Mouse (Mus musculus) myocyte (in vitro differentiated cells): ENCODE measurements around the gene Zfp428.

Source experiments
- CEBPB ChIP-seq: IDR thresholded peaks from 2 replicates; pipeline ENCODE4 v1.6.1; 2011; ENCODE audit warnings: mild to moderate bottlenecking, moderate library complexity; ENCODE audit not compliant: poor library complexity, insufficient read depth, severe bottlenecking
- E2F4 ChIP-seq: IDR thresholded peaks from one replicate; pipeline ENCODE4 v1.6.1; 2011; ENCODE audit warnings: mild to moderate bottlenecking, control low read depth, moderate library complexity; ENCODE audit not compliant: insufficient read depth
- MAX ChIP-seq: IDR thresholded peaks from one replicate; pipeline ENCODE4 v1.6.1; 2011; ENCODE audit warnings: low read depth, mild to moderate bottlenecking, control low read depth
- MYOD1 ChIP-seq, 3 experiments: IDR thresholded peaks; one replicate each; pipeline ENCODE4 v1.6.1; 2011; ENCODE audit warnings: control low read depth in 2 of 3, low read depth in 2 of 3, mild to moderate bottlenecking in 2 of 3, moderate library complexity in 1 of 3; ENCODE audit not compliant: insufficient read length in 2 of 3, control insufficient read depth in 1 of 3
- MYOG ChIP-seq, 3 experiments: IDR thresholded peaks; one replicate each; pipeline ENCODE4 v1.6.1; 2011; ENCODE audit warnings: control low read depth in 2 of 3, low read depth in 2 of 3, mild to moderate bottlenecking in 2 of 3; ENCODE audit not compliant: insufficient read length in 2 of 3, control insufficient read depth in 1 of 3, insufficient read depth in 1 of 3
- POLR2A ChIP-seq: IDR thresholded peaks from one replicate; pipeline ENCODE4 v1.6.1; 2011; ENCODE audit warnings: low read depth, mild to moderate bottlenecking, control low read depth, moderate library complexity; ENCODE audit not compliant: insufficient read length
- POLR2AphosphoS2 ChIP-seq: IDR thresholded peaks from one replicate; pipeline ENCODE4 v1.6.1; 2011; ENCODE audit warnings: low read depth, control low read depth; ENCODE audit not compliant: insufficient read length
- REST ChIP-seq: IDR thresholded peaks from one replicate; pipeline ENCODE4 v1.6.1; 2011; ENCODE audit warnings: mild to moderate bottlenecking, control low read depth, moderate library complexity; ENCODE audit not compliant: insufficient read depth, insufficient read length
- TCF12 ChIP-seq: IDR thresholded peaks from one replicate; pipeline ENCODE4 v1.6.1; 2011; ENCODE audit warnings: mild to moderate bottlenecking, control low read depth; ENCODE audit not compliant: poor library complexity, insufficient read depth, severe bottlenecking
- TCF3 ChIP-seq: IDR thresholded peaks from one replicate; pipeline ENCODE4 v1.6.1; 2011; ENCODE audit warnings: low read depth, control low read depth; ENCODE audit not compliant: insufficient read length
- USF1 ChIP-seq: IDR thresholded peaks from one replicate; pipeline ENCODE4 v1.6.1; 2011; ENCODE audit warnings: low read depth, mild to moderate bottlenecking, control low read depth, moderate library complexity

GRCm38 (mm10) chr7:24547534-24548036, 40.8 kb downstream of the Zfp428 start:
- TF ChIP-seq POLR2A (no peak), USF1 (no peak), MAX (no peak), E2F4 (no peak), CEBPB (no peak), TCF12 (no peak), MYOG (IDR thresholded peaks at IDR 0.05; ENCODE audit: control insufficient read depth in 1 of 3, insufficient read depth in 1 of 3, insufficient read length in 2 of 3, low read depth in 2 of 3) (no peak), MYOD1 (IDR thresholded peaks at IDR 0.05; ENCODE audit: control insufficient read depth in 1 of 3, insufficient read length in 2 of 3, low read depth in 2 of 3) (no peak), POLR2AphosphoS2 (no peak), TCF3 (no peak), REST (no peak)
